Mouse (Mus musculus) limb, embryonic 13.5 days (tissue): Measurements from ENCODE around the gene Slc6a4. TPM values are rescaled to one million over a fixed set of nuclear protein-coding genes. Genes with fewer than 3 reads are reported as not detected.

Experiments used
- microRNA counts: library from miRNA; unstranded; fragments of <30 nt; microRNA quantifications from one replicate; lab custom pipeline; 2016
- microRNA-seq: library from miRNA; unstranded; fragments of <30 nt; microRNA quantifications from one replicate; pipeline ENCODE4, GENCODE M21; 2016
- polyA plus RNA-seq: library from polyadenylated mRNA; unstranded; fragments of >200 nt; fragmentation: Nextera tagmentation; extraction: Ambion mirVana; gene quantifications from 2 replicates; pipeline ENCODE4 v1.2.1, GENCODE M21; 2015

Slc6a4 gene
- polyA plus RNA-seq, 1 experiment from 2014 or later: 0.33 TPM

MicroRNAs within 50 kb of the gene (microRNA counts, 519-probe panel; counts per million panel counts)
- microRNA mmu-miR-423-3p (lab: Ali Mortazavi, UCI) (3,585 counts per million, percentile 66 among the panel's probes with 10 or more counts), microRNA mmu-miR-423-5p (lab: Ali Mortazavi, UCI) (3,445 counts per million, percentile 61 among the panel's probes with 10 or more counts)

Small RNA genes within 50 kb of the gene (microRNA-seq; reads per million reads assigned to microRNA genes)
- 3,921 reads per million, percentile 88 among the genes with 10 or more reads in this experiment for gene Mir423

Other genes with a start within 250 kb of the Slc6a4 start
- gene Gosr1, start 235.0 kb upstream of the Slc6a4 start, polyA plus RNA-seq: 22.3 and 24.0 TPM in 2 replicates
- gene Cpd, start 151.6 kb upstream of the Slc6a4 start, polyA plus RNA-seq: 9.8 and 10.3 TPM in 2 replicates
- not detected in 2 replicates for gene Tmigd1, start 96.4 kb upstream of the Slc6a4 start, polyA plus RNA-seq
- gene Blmh, start 73.8 kb upstream of the Slc6a4 start, polyA plus RNA-seq: 185 and 190 TPM in 2 replicates
- gene Nsrp1, start 79.8 kb downstream of the Slc6a4 start, polyA plus RNA-seq: 79.3 and 92.7 TPM in 2 replicates
- gene Efcab5, start 190.4 kb downstream of the Slc6a4 start, polyA plus RNA-seq: 0.18 and 0.25 TPM in 2 replicates
- 6.5 and 8.6 TPM in 2 replicates for gene Ssh2, start 217.7 kb downstream of the Slc6a4 start, polyA plus RNA-seq